ENCODE assay signal across 22 mouse cellular contexts in the genomic region with DNA sequence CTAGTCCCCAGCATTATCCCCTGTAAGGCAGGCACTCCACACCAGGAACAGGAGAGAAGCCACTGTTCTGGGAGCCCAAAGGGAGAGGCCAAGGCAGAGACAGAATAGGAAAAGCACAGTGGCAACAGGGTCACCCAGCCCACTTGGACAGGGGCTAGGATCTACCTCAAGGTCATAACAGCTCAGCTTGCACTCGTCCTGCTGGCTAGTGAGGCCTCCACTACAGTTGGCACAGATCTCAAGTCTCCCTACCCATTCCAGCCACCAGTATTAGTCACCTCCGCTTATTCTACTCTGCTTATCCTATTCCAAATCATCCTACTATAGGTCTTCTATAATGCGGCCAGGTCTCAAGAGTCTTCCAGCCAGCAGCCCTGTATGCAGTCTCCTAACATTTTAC. TPM values are rescaled to one million over a fixed set of nuclear protein-coding genes. Genes with fewer than 3 reads are reported as not detected.
A peak's percentile ranks its signal among the peaks of the same experiment; 100 is the strongest.
DNase-seq lines count a peak whose midpoint lies in the region; ATAC-seq and TF ChIP-seq lines count a peak whose summit lies in the region.
"Had no signal": no experiment of that assay in that cellular context is flagged by ENCODE, and none has a peak within 500 bp of the region (broad histone marks: within the 10 kb centered on the region; RNA-seq: fewer than 3 reads in every experiment).

No protein-coding gene starts in this region.

- intact Hi-C loops in heart, adult 2 months (cut with DNase I): no loop called here

- H3K27ac ChIP-seq in heart, adult 2 months: peak overlapping the region; percentile 99
- H3K27ac ChIP-seq in heart, embryonic 11.5 days (ENCODE audit: low read depth, low read length): no peak overlapping the region
- H3K27ac ChIP-seq in liver, adult 2 months (replicated peaks; ENCODE audit: insufficient read depth, low read depth, low read length): peak overlapping the region; percentile 100
- H3K27ac ChIP-seq in liver, embryonic 12.5 days: no peak overlapping the region
- peak overlapping the region; percentile 82; the same call in 1 of the 2 replicates for H3K27ac ChIP-seq in macrophage
- H3K27ac ChIP-seq: embryonic facial prominence, embryonic 13.5 days; limb, embryonic 13.5 days; midbrain, embryonic 15.5 days; neural tube, embryonic 12.5 days had no signal

- ATAC-seq in heart, embryonic 11.5 days (replicated peaks; ENCODE audit: insufficient number of reproducible peaks, low FRiP score, low TSS enrichment): no peak
- ATAC-seq in liver, embryonic 12.5 days: no peak
- ATAC-seq: CD4-positive, CD25-positive, alpha-beta regulatory T cell, adult 4 months; midbrain, embryonic 15.5 days had no signal

- H3K4me3 ChIP-seq in heart, adult 2 months: no peak overlapping the region
- H3K4me3 ChIP-seq in heart, embryonic 11.5 days (ENCODE audit: low read depth, low read length): no peak overlapping the region
- H3K4me3 ChIP-seq in liver, adult 2 months (ENCODE audit: insufficient read depth, low read depth, low read length): no peak overlapping the region
- H3K4me3 ChIP-seq in liver, embryonic 12.5 days: no peak overlapping the region
- no peak overlapping the region for H3K4me3 ChIP-seq in macrophage (ENCODE audit: inconsistent target)
- H3K4me3 ChIP-seq: embryonic facial prominence, embryonic 13.5 days; neural tube, embryonic 12.5 days had no signal

- 36% methylated on average over 3 of the region's 3 CpGs for WGBS in heart, adult 2 months
- 84% methylated on average over 3 of the region's 3 CpGs for WGBS in heart, embryonic 11.5 days (ENCODE audit: insufficient replicate concordance)
- WGBS in liver, adult 2 months: 49% methylated on average over 3 of the region's 3 CpGs
- 76% methylated on average over 3 of the region's 3 CpGs for WGBS in liver, embryonic 12.5 days (ENCODE audit: insufficient replicate concordance)
- WGBS in macrophage (ENCODE audit: missing documents): 89% methylated on average over 3 of the region's 3 CpGs

- peaks cover 8% of the 10 kb centered on the region for H3K36me3 ChIP-seq in heart, adult 2 months (ENCODE audit: control insufficient read depth, insufficient read depth, low read length)
- no peaks in the 10 kb centered on the region for H3K36me3 ChIP-seq in heart, embryonic 11.5 days (ENCODE audit: control insufficient read depth, insufficient read depth, low read length)
- no peaks in the 10 kb centered on the region for H3K36me3 ChIP-seq in liver, adult 2 months (ENCODE audit: control insufficient read depth, insufficient read depth, low read length)
- H3K36me3 ChIP-seq in liver, embryonic 12.5 days: no peaks in the 10 kb centered on the region
- H3K36me3 ChIP-seq in macrophage (ENCODE audit: inconsistent target): no peaks in the 10 kb centered on the region
- H3K36me3 ChIP-seq: embryonic facial prominence, embryonic 13.5 days; limb, embryonic 13.5 days; midbrain, embryonic 15.5 days; neural tube, embryonic 12.5 days had no signal

- no peak for DNase-seq in heart, adult 2 months
- DNase-seq in liver, adult 2 months (ENCODE audit: extremely low read depth, low read depth, low spot score): no peak
- peak; percentile 56 for DNase-seq in adrenal gland, postnatal 10 days
- DNase-seq in adipocyte (ENCODE audit: low spot score): no peak
- DNase-seq: layer of hippocampus, adult 9-11 months; lung, adult 2 months; lung, postnatal 4 days; thymus, adult 2 months had no signal

- peaks cover 36% of the 10 kb centered on the region for H3K4me1 ChIP-seq in heart, adult 2 months (ENCODE audit: control insufficient read depth, insufficient read depth, low read length)
- H3K4me1 ChIP-seq in heart, embryonic 11.5 days (ENCODE audit: control insufficient read depth, insufficient read depth, low read length): peaks cover 34% of the 10 kb centered on the region
- peaks cover 57% of the 10 kb centered on the region for H3K4me1 ChIP-seq in liver, adult 2 months (ENCODE audit: control insufficient read depth, insufficient read depth, low read length)
- peaks cover 79% of the 10 kb centered on the region for H3K4me1 ChIP-seq in liver, embryonic 12.5 days

- H3K9me3 ChIP-seq in heart, embryonic 11.5 days (replicated peaks; ENCODE audit: control insufficient read depth, low read length): no peaks in the 10 kb centered on the region
- no peaks in the 10 kb centered on the region for H3K9me3 ChIP-seq in liver, embryonic 12.5 days (replicated peaks)
- H3K9me3 ChIP-seq: embryonic facial prominence, embryonic 13.5 days; limb, embryonic 13.5 days; midbrain, embryonic 15.5 days; neural tube, embryonic 12.5 days had no signal

- H3K27me3 ChIP-seq in heart, adult 2 months (ENCODE audit: control insufficient read depth, insufficient read depth, low read length): no peaks in the 10 kb centered on the region
- no peaks in the 10 kb centered on the region for H3K27me3 ChIP-seq in heart, embryonic 11.5 days (ENCODE audit: control insufficient read depth, insufficient read depth, low read length)
- no peaks in the 10 kb centered on the region for H3K27me3 ChIP-seq in liver, adult 2 months (ENCODE audit: control insufficient read depth, insufficient read depth, low read length)
- no peaks in the 10 kb centered on the region for H3K27me3 ChIP-seq in liver, embryonic 12.5 days (replicated peaks)
- H3K27me3 ChIP-seq: embryonic facial prominence, embryonic 13.5 days; limb, embryonic 13.5 days; midbrain, embryonic 15.5 days; neural tube, embryonic 12.5 days had no signal

- no peak for TF ChIP-seq EP300 in heart, adult 2 months (IDR thresholded peaks at IDR 0.05; ENCODE audit: insufficient read depth, low read depth, low read length)

- no peak overlapping the region; the same call in 1 of the 2 replicates for H3K4me2 ChIP-seq in heart, embryonic 11.5 days
- no peak overlapping the region for H3K4me2 ChIP-seq in liver, embryonic 12.5 days
- H3K4me2 ChIP-seq: embryonic facial prominence, embryonic 13.5 days; limb, embryonic 13.5 days had no signal

- TF ChIP-seq POLR2A in heart, adult 2 months (IDR thresholded peaks at IDR 0.05; ENCODE audit: insufficient read depth, low read depth, low read length): no peak
- TF ChIP-seq POLR2A in liver, adult 2 months (IDR thresholded peaks at IDR 0.05; ENCODE audit: extremely low read depth, insufficient read depth, low read length): no peak

- peaks cover 8% of the 10 kb centered on the region for H3K79me2 ChIP-seq in heart, adult 2 months (replicated peaks; ENCODE audit: control insufficient read depth, insufficient read depth, low read length)
- H3K79me2 ChIP-seq in liver, adult 2 months (ENCODE audit: control insufficient read depth, insufficient read depth, low read length): peaks cover 62% of the 10 kb centered on the region
- peaks cover 72% of the 10 kb centered on the region for H3K79me2 ChIP-seq in macrophage (ENCODE audit: inconsistent target)

- TF ChIP-seq CTCF in heart, adult 2 months (IDR thresholded peaks at IDR 0.05): no peak
- no peak for TF ChIP-seq CTCF in liver, adult 2 months (IDR thresholded peaks at IDR 0.05; ENCODE audit: low read depth, low read length)

- H3K9ac ChIP-seq in heart, adult 2 months (ENCODE audit: low read depth, low read length): no peak overlapping the region
- H3K9ac ChIP-seq in heart, embryonic 11.5 days (ENCODE audit: low read depth, low read length): no peak overlapping the region
- H3K9ac ChIP-seq in liver, adult 2 months (ENCODE audit: low read depth, low read length): no peak overlapping the region
- no peak overlapping the region for H3K9ac ChIP-seq in liver, embryonic 12.5 days
- H3K9ac ChIP-seq: embryonic facial prominence, embryonic 13.5 days; limb, embryonic 13.5 days; midbrain, embryonic 15.5 days; neural tube, embryonic 12.5 days had no signal

RNA-seq across cellular contexts. Expression of gene Zfp787, which starts 2.7 kb away (rescaled TPM):
- 10 to 100 TPM; 28.4 to 35.2 TPM for total RNA-seq in heart, adult 2 months (2021)
- polyA plus RNA-seq in heart, adult 2 months (2012; rRNA removed): 29.6 and 32.5 TPM in 2 replicates
- polyA plus RNA-seq in heart, embryonic 11.5 days (2014; fragmentation: Nextera tagmentation; extraction: Ambion mirVana): 9.0 and 13.3 TPM in 2 replicates
- 33.7 and 36.8 TPM in 2 replicates for total RNA-seq in liver, adult 2 months (2014; rRNA removed)
- polyA plus RNA-seq in liver, adult 2 months (2012; rRNA removed): 46.0 and 51.7 TPM in 2 replicates
- polyA plus RNA-seq in liver, embryonic 12.5 days (2016; fragmentation: Nextera tagmentation; extraction: Ambion mirVana): 17.3 and 18.0 TPM in 2 replicates
- total RNA-seq in adrenal gland, postnatal 10 days (2021): 10 to 100 TPM; 46.2 to 61.5 TPM
- total RNA-seq in macrophage (2018; cell fraction: chromatin; rRNA removed): 100 to 1,000 TPM in 10 of 26 experiments, 10 to 100 TPM in 16; 52.0 to 126 (median 89.6) TPM
- 10 to 100 TPM; 14.0 to 36.7 (median 24.9) TPM for total RNA-seq in macrophage (2018; cell fraction: cytosol; rRNA removed)
- total RNA-seq in macrophage (2018; cell fraction: nucleus; rRNA removed): 100 to 1,000 TPM in 2 of 26 experiments, 10 to 100 TPM in 24; 50.6 to 125 (median 69.4) TPM
- 11.6 to 29.7 TPM (median 29.1 TPM) in 3 replicates for polyA plus RNA-seq in macrophage (2018)

RNA-seq across cellular contexts. Expression of gene Zfp444, which starts 18.9 kb away (rescaled TPM):
- 10 to 100 TPM; 11.0 to 12.7 TPM for total RNA-seq in heart, adult 2 months (2021)
- polyA plus RNA-seq in heart, adult 2 months (2012; rRNA removed): 8.1 and 10.9 TPM in 2 replicates
- polyA plus RNA-seq in heart, embryonic 11.5 days (2014; fragmentation: Nextera tagmentation; extraction: Ambion mirVana): 30.9 and 31.4 TPM in 2 replicates
- total RNA-seq in liver, adult 2 months (2014; rRNA removed): 11.0 and 17.5 TPM in 2 replicates
- 23.9 and 29.7 TPM in 2 replicates for polyA plus RNA-seq in liver, adult 2 months (2012; rRNA removed)
- polyA plus RNA-seq in liver, embryonic 12.5 days (2016; fragmentation: Nextera tagmentation; extraction: Ambion mirVana): 25.5 and 26.3 TPM in 2 replicates
- 10 to 100 TPM; 26.4 to 27.9 TPM for total RNA-seq in adrenal gland, postnatal 10 days (2021)
- 10 to 100 TPM in 24 of 26 experiments, 1 to 10 TPM in 2; 4.0 to 83.3 (median 31.6) TPM for total RNA-seq in macrophage (2018; cell fraction: chromatin; rRNA removed)
- 10 to 100 TPM in 21 of 26 experiments, 1 to 10 TPM in 5; 6.1 to 21.9 (median 16.8) TPM for total RNA-seq in macrophage (2018; cell fraction: cytosol; rRNA removed)
- 10 to 100 TPM in 23 of 26 experiments, 1 to 10 TPM in 3; 7.9 to 45.4 (median 23.0) TPM for total RNA-seq in macrophage (2018; cell fraction: nucleus; rRNA removed)
- 5.2 to 17.1 TPM (median 13.0 TPM) in 3 replicates for polyA plus RNA-seq in macrophage (2018)

RNA-seq across cellular contexts. Expression of gene Galp, which starts 43.8 kb away (rescaled TPM):
- not detected for total RNA-seq in heart, adult 2 months (2021)
- not detected in 2 replicates for polyA plus RNA-seq in heart, adult 2 months (2012; rRNA removed)
- polyA plus RNA-seq in heart, embryonic 11.5 days (2014; fragmentation: Nextera tagmentation; extraction: Ambion mirVana): not detected in 2 replicates
- not detected in 2 replicates for total RNA-seq in liver, adult 2 months (2014; rRNA removed)
- polyA plus RNA-seq in liver, adult 2 months (2012; rRNA removed): not detected in 2 replicates
- not detected in 2 replicates for polyA plus RNA-seq in liver, embryonic 12.5 days (2016; fragmentation: Nextera tagmentation; extraction: Ambion mirVana)
- not detected for total RNA-seq in adrenal gland, postnatal 10 days (2021)
- not detected for total RNA-seq in macrophage (2018; cell fraction: chromatin; rRNA removed)
- total RNA-seq in macrophage (2018; cell fraction: cytosol; rRNA removed): not detected
- not detected for total RNA-seq in macrophage (2018; cell fraction: nucleus; rRNA removed)
- not detected in 3 replicates for polyA plus RNA-seq in macrophage (2018)
- total RNA-seq: gastrocnemius, postnatal 4 days; hematopoietic stem cell, adult 5-6 weeks; MEL had no signal
- polyA plus RNA-seq: CD4-positive, CD25-positive, alpha-beta regulatory T cell, adult 4 months; cortical plate, adult 2 months; embryonic facial prominence, embryonic 13.5 days; forebrain, embryonic 11.5 days; kidney, embryonic 16.5 days; limb, embryonic 13.5 days; lung, adult 2 months; midbrain, embryonic 15.5 days; neural tube, embryonic 12.5 days; thymus, adult 2 months had no signal

Comparison
In these comparisons a context has a peak if more than half of its experiments do, and no peak if none do; other contexts are left out.
1. H3K27ac ChIP-seq: peak in heart, adult 2 months (single experiment), liver, adult 2 months (single experiment) and macrophage (single experiment); none in heart, embryonic 11.5 days (single experiment) and liver, embryonic 12.5 days (single experiment).